Mouse (Mus musculus) limb, embryonic 14.5 days (tissue): Measurements from ENCODE around the gene Mob3b. TPM values are rescaled to one million over a fixed set of nuclear protein-coding genes. Genes with fewer than 3 reads are reported as not detected.
A peak's percentile ranks its signal among the peaks of the same experiment; 100 is the strongest.

Source experiments
- ATAC-seq: fragments of 200-750 bp; cut with Nextera tagmentation; 2 replicates; pipeline ENCODE4 v1.8.0; 2017; ENCODE audit warnings: low read depth, moderate number of reproducible peaks, moderate TSS enrichment; ENCODE audit not compliant: low FRiP score
- DNase-seq: peaks from one replicate; pipeline ENCODE4 v3.0.0-alpha.2; 2015; ENCODE audit warnings: low spot score
- H3K27ac ChIP-seq: fragments of 300-500 bp; sonication (generic); replicated peaks from 2 replicates; pipeline ENCODE4 v1.5.1; 2014; ENCODE audit warnings: low read depth, mild to moderate bottlenecking, low read length, moderate library complexity, mixed read lengths
- H3K27me3 ChIP-seq: fragments of 300-500 bp; sonication (generic); 2 replicates; pipeline ENCODE4 v1.6.1; 2014; ENCODE audit warnings: low read length, mixed read lengths; ENCODE audit not compliant: control insufficient read depth, insufficient read depth
- H3K36me3 ChIP-seq: fragments of 300-500 bp; sonication (generic); 2 replicates; pipeline ENCODE4 v1.6.1; 2014; ENCODE audit warnings: mild to moderate bottlenecking, low read length, moderate library complexity, mixed read lengths; ENCODE audit not compliant: control insufficient read depth, insufficient read depth
- H3K4me1 ChIP-seq: fragments of 300-500 bp; sonication (generic); 2 replicates; pipeline ENCODE4 v1.6.1; 2014; ENCODE audit warnings: antibody characterized with exemption, low read length, mixed read lengths; ENCODE audit not compliant: control insufficient read depth, insufficient read depth
- H3K4me2 ChIP-seq: fragments of 300-500 bp; sonication (generic); replicated peaks from 2 replicates; pipeline ENCODE4 v1.6.1; 2014; ENCODE audit warnings: low read depth, mild to moderate bottlenecking, low read length, moderate library complexity; ENCODE audit not compliant: severe bottlenecking
- H3K4me3 ChIP-seq: fragments of 300-500 bp; sonication (generic); replicated peaks from 2 replicates; pipeline ENCODE4 v1.5.1; 2014; ENCODE audit warnings: low read length
- H3K9ac ChIP-seq: fragments of 300-500 bp; sonication (generic); 2 replicates; pipeline ENCODE4 v1.6.1; 2014; ENCODE audit warnings: mild to moderate bottlenecking, low read depth, low read length, moderate library complexity; ENCODE audit not compliant: severe bottlenecking
- H3K9me3 ChIP-seq: fragments of 300-500 bp; sonication (generic); 2 replicates; pipeline ENCODE4 v1.6.1; 2016; ENCODE audit warnings: low read length; ENCODE audit not compliant: control insufficient read depth
- POLR2A ChIP-seq: fragments of 200-500 bp; IDR thresholded peaks from 2 replicates; pipeline ENCODE4 v1.8.0; 2012; ENCODE audit warnings: inconsistent platforms, mild to moderate bottlenecking, moderate library complexity, borderline replicate concordance; ENCODE audit not compliant: insufficient read depth, insufficient read length; ENCODE audit errors: extremely low read depth
- WGBS: fragments of 180-500 bp; shearing (Covaris S2); extraction: QIAGEN DNeasy Blood & Tissue Kit; methylation state at CpG from one replicate; pipeline ENCODE4 v1.1.7; 2014; 5-methylcytosine and 5-hydroxymethylcytosine counted together
- polyA plus RNA-seq, 2 experiments: library from polyadenylated mRNA; depleted of rRNA in 1 of 2; stranded (reverse) in 1 of 2; unstranded in 1 of 2; fragments of >200 nt; fragmentation: Nextera tagmentation in 1 of 2; extraction: Ambion mirVana in 1 of 2; gene quantifications; 2 replicates each; pipeline versions ENCODE4 v1.2.1 to v1.2.3; 2012 to 2014

Mob3b gene
- polyA plus RNA-seq, 2 experiments, result 3.3 to 7.8 TPM

- ATAC-seq, result peak; percentile 78; the same call in 1 of the 2 replicates
- DNase-seq, result peak; percentile 69
- no peaks in the 10 kb centered on the region for H3K9me3 ChIP-seq
- no peaks in the 10 kb centered on the region for H3K36me3 ChIP-seq
- no peaks in the 10 kb centered on the region for H3K4me1 ChIP-seq
- TF ChIP-seq POLR2A, result 0 out of 2 replicates have a peak, but pooled peaks have one; percentile 21
- no peak overlapping the region for H3K4me3 ChIP-seq
- no peak overlapping the region for H3K9ac ChIP-seq
- H3K4me2 ChIP-seq, result no peak overlapping the region
- 63% methylated on average over 6 of the region's 6 CpGs for WGBS
- H3K27ac ChIP-seq, result no peak overlapping the region
- no peaks in the 10 kb centered on the region for H3K27me3 ChIP-seq
These were observed 235.0 kb downstream of the Mob3b start for GRCm38 (mm10) chr4:34922177-34922870.

DNA sequence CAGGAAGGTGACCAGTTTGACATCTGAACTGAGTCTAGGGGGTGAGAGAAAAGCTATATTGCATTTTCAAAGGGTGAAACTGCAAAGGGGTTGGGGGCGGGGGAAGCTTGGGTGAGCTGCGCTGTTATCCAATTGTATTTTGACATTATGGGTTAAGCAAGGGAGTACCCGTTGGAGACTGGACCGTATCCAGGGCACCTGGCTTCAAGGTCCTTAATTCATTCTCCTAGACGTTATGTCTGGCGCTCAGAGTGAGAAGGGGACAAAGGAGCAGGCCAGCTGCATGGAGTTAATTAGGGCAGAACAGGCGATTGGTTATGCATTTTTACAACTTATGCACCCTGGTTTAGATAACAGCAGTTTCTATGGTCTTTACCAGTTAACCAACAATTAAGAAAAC is 239.9 kb downstream of the Mob3b start:
- 29% methylated on average over 7 of the region's 7 CpGs for WGBS
- Histone ChIP-seq H3K27ac (no peak overlapping the region), H3K36me3 (no peaks in the 10 kb centered on the region), H3K9me3 (no peaks in the 10 kb centered on the region), H3K9ac (no peak overlapping the region), H3K4me2 (no peak overlapping the region), H3K4me3 (no peak overlapping the region), H3K27me3 (no peaks in the 10 kb centered on the region), H3K4me1 (no peaks in the 10 kb centered on the region)
- ATAC-seq, result 0 out of 2 replicates have a peak, but pooled peaks have one; percentile 44
- no peak for TF ChIP-seq POLR2A
- peak; percentile 51 for DNase-seq

DNA sequence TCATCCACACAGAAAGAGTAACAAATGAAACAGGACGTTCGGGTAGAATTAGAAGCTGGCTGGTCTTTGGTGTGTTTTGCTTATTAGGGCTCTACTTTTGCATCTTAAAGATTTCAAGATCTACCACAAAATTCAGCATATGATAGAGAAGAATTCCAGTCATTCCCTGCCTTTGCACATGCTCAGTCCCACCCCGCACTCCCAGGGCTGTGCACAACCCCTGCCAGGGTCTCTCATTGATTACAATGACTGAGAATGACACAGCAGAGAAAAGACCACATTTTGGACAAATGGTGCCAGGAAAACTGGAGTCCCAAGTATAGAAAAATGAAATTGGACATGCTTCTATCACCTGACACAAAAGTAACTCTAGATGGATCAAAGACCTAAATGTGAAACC is 245.1 kb downstream of the Mob3b start:
- TF ChIP-seq POLR2A, result no peak
- H3K27ac ChIP-seq, result no peak overlapping the region
- no peak overlapping the region for H3K9ac ChIP-seq
- no peaks in the 10 kb centered on the region for H3K27me3 ChIP-seq
- H3K4me3 ChIP-seq, result no peak overlapping the region
- H3K9me3 ChIP-seq, result no peaks in the 10 kb centered on the region
- DNase-seq (no peak), ATAC-seq (no peak)
- H3K4me2 ChIP-seq, result no peak overlapping the region
- WGBS, result 84% methylated on average over 3 of the region's 3 CpGs
- no peaks in the 10 kb centered on the region for H3K4me1 ChIP-seq
- no peaks in the 10 kb centered on the region for H3K36me3 ChIP-seq

- Histone ChIP-seq H3K27me3 (no peaks in the 10 kb centered on the region), H3K27ac (no peak overlapping the region), H3K4me3 (no peak overlapping the region), H3K9ac (no peak overlapping the region), H3K9me3 (no peaks in the 10 kb centered on the region), H3K36me3 (no peaks in the 10 kb centered on the region), H3K4me1 (no peaks in the 10 kb centered on the region), H3K4me2 (no peak overlapping the region)
- ATAC-seq, result no peak
- whole genome bisulfite sequencing, result 35% methylated on average over 3 of the region's 3 CpGs
- no peak for DNase-seq
- TF ChIP-seq POLR2A, result no peak
These were observed 245.9 kb downstream of the Mob3b start for GRCm38 (mm10) chr4:34911401-34911800.

GRCm38 (mm10) chr4:34908127-34908526 is 249.2 kb downstream of the Mob3b start:
- DNase-seq, result no peak
- no peaks in the 10 kb centered on the region for H3K4me1 ChIP-seq
- H3K4me3 ChIP-seq, result no peak overlapping the region
- H3K4me2 ChIP-seq, result no peak overlapping the region
- whole genome bisulfite sequencing, result 87% methylated on average over 7 of the region's 7 CpGs
- H3K27ac ChIP-seq, result no peak overlapping the region
- no peak for ATAC-seq
- no peaks in the 10 kb centered on the region for H3K9me3 ChIP-seq
- H3K36me3 ChIP-seq, result no peaks in the 10 kb centered on the region
- no peak overlapping the region for H3K9ac ChIP-seq
- no peak for TF ChIP-seq POLR2A
- H3K27me3 ChIP-seq, result no peaks in the 10 kb centered on the region

GRCm38 (mm10) chr4:34907026-34907425 is 250.3 kb downstream of the Mob3b start:
- WGBS, result 29% methylated on average over 14 of the region's 14 CpGs
- no peak overlapping the region for H3K4me3 ChIP-seq
- no peak overlapping the region for H3K27ac ChIP-seq
- H3K36me3 ChIP-seq, result no peaks in the 10 kb centered on the region
- no peaks in the 10 kb centered on the region for H3K4me1 ChIP-seq
- no peaks in the 10 kb centered on the region for H3K27me3 ChIP-seq
- ATAC-seq (no peak), DNase-seq (peak; percentile 16)
- no peak overlapping the region for H3K4me2 ChIP-seq
- no peak overlapping the region for H3K9ac ChIP-seq
- no peaks in the 10 kb centered on the region for H3K9me3 ChIP-seq
- TF ChIP-seq POLR2A, result no peak
